Mouse (Mus musculus) retina, postnatal 1 day (tissue): Measurements from ENCODE around the gene Pigg.
"Not testable (repeated sequence)": the region's sequence is repeated elsewhere in the genome, so short reads cannot be mapped to it uniquely, and the experiment has no call there.

Source experiments
- DNase-seq: peaks from one replicate; pipeline ENCODE4 v3.0.0-alpha.2; 2012

Pigg gene

GRCm38 (mm10) chr5:108312224-108313064, at the start of gene Pigg:
Pigg (plus strand) TSS chr5:108312609.
- DNase-seq = peak; percentile 94

GRCm38 (mm10) chr5:108262722-108263121, 49.7 kb upstream of the Pigg start:
- no peak for DNase-seq

DNA sequence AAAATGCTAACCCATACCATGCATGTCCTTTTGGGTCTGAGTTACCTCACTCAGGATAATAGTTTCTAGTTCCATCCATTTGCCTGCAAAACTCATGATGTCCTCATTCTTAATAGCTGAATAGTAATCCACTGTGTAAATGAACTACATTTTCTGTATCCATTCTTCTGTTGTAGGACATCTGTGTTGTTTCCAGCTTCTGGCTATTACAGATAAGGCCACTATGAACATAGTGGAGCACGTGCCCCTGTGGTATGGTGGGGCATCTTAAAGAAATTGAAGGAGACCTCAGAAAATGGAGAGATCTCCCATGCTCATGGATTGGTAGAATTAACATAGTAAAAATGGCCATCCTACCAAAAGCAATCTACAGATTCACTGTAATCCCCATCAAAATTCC, 48.6 kb upstream of the Pigg start:
- not testable (repeated sequence) for DNase-seq

DNA sequence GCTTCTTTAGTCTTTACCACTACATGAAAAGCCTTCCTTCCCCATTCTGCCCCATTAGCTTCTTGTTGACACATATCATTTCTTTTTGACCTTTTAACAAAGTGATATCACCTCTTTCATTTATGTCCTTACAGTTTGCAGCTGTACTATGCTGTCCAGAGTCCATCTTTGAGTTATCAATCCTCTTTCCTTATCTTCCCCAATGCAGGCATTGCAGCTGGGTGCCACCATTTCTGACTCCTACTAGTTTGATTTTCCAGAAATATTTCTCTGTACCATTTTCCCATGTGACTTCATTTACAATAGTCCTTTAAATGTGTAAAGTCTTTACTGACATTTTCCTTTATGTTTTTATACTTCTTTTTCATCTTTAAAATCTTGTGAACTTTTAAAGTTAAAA, 45.4 kb upstream of the Pigg start:
- no peak for DNase-seq

- DNase-seq = peak; percentile 96
Observed at GRCm38 (mm10) chr5:108268127-108269062, 44.0 kb upstream of the Pigg start, which contains the start of gene Dr1. Dr1 (plus strand) TSS chr5:108268897.

DNA sequence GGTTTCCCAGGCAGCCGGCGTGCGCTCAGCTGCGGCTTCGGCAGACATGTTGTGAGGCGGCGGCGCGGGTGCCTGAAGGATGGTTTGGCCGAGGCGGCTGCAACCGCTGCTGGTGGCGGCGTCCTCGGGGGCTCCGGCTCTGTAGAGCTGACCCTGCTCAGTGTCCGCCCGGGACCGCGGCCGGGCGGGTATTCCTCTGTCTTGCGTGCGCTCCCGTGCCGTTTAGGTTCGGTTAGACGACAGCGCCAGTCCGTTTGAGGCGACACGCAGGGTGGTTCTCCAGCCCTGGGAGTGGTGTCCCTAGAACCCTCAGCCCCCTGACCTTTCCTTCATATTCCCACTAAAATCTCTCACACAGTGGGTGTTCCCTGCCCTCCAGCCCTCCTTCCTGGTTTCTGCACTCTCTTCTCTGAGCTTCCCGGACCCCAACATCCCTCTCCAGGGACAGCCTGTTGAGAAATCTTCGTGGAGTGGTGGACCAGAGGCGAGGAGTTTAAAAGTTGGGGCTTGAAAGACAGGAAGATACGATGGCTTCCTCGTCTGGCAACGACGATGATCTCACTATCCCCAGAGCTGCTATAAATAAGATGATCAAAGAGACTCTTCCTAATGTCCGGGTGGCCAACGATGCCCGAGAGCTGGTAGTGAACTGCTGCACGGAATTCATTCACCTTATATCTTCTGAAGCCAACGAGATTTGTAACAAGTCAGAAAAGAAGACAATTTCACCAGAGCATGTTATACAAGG, 43.2 kb upstream of the Pigg start:
- DNase-seq = no peak

- DNase-seq = no peak
Observed at GRCm38 (mm10) chr5:108269811-108270151, 42.6 kb upstream of the Pigg start.

GRCm38 (mm10) chr5:108270415-108270814, 42.0 kb upstream of the Pigg start:
- DNase-seq = no peak

DNA sequence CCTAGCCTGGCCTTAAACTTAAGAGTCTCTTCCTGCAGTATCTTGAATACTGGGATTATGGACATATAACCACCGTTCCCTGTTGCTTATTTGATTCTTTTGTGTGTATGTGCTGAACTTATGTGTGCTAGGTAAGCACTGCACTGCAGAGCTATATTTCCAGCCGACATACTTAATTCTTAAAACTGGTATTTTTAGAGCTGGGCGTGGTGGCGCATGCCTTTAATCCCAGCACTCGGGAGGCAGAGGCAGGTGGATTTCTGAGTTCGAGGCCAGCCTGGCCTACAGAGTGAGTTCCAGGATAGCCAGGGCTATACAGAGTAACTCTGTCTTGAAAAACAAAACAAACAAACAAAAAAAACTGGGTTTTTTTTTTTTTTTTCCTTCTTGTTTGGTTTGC, 41.1 kb upstream of the Pigg start:
- DNase-seq = not testable (repeated sequence)

DNA sequence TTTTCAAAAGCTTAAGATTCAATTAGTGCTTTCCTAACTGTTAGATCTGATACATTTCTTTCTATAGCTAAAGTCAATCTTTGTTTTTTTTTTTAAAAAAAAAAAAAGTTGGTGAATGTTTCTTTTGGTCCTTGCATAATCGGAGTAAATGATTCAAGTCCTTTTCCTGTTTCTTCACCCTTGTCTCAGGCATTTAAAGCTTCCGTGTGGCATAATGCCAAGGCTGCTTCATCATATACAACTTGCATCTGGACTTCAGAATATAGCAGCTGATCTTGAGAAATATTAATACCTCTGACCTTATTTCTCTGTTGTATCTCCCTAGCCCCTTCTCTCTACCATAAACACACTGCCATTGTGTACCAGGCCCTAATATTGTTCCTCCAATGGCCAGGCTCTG, 25.5 kb upstream of the Pigg start:
- no peak for DNase-seq

DNA sequence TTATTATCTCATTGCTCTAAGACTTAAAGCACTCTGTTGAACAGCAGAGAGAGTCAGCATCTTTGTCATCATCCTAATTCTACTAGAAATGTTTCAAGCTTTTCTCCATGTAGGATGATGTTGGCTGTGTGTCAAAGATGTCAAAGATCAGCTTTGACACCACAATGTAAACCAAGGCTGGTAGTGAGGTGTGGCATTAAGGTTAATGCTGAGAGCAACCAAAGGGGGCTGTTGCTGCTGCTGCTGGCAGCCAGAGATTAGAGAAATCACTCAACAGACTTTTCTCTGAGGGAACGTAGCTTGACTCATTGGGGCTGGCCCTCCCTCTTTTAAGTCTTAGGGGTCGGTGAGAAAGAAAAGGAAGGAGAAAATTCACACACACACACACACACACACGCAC, 10.8 kb upstream of the Pigg start:
- DNase-seq = no peak

DNA sequence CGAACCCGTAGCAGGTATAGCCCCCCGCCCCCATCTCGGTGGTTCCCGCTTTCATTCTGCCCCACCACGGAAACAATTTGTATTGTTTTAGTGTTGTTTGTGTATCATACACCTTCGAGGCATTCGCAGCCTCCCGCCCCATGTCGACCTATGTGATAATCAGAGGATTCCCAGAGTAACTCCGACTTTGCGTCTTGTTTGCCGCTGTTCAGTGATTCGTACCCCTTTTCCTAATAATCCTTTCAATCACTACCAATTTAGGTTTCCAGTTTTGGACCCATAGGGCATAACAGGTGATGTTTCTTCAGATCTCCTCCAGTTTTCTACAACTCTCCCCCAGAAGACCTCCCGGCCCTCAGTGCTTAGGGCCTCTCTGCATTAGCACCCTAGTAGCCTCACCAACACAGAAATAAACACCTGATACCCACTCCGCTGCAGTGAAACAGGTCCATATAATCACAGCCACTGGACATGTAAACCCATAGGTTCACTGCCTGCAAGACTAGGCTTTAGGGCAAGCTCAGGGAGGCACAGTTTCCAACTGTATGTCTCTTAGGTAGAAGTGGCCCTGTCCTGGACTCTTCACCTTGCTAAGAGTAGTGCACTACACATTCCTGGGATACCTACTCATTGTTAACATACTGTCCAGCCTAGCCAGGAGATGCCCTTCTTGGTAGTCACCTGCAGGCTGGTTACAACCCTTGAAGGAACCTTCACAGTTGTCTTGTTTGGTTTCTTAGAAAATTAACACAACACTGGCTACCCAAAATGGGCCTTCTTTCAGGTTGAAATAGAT, 854 bp downstream of the Pigg start:
- peak; percentile 0 for DNase-seq

GRCm38 (mm10) chr5:108331051-108331450, 18.6 kb downstream of the Pigg start:
- DNase-seq = no peak

DNA sequence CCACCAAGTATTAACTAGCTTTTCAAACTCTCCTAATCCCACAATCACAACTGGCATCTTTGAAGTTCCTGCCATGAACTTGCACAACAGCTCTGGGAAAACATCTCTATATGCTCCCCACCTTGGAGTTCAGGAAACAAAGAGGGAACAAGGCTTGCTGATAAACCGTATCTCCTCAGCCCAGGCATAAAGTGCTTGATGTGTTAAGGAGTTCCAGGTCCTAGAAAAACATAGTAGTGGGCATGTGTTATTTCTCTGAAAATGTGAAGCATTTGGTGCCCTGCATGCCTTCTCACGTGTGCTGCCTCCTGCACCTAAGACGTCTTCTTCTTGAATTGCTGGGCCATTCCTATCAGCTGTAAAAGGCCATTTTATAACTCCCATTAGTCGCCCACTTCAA, 25.0 kb downstream of the Pigg start:
- DNase-seq = no peak

DNA sequence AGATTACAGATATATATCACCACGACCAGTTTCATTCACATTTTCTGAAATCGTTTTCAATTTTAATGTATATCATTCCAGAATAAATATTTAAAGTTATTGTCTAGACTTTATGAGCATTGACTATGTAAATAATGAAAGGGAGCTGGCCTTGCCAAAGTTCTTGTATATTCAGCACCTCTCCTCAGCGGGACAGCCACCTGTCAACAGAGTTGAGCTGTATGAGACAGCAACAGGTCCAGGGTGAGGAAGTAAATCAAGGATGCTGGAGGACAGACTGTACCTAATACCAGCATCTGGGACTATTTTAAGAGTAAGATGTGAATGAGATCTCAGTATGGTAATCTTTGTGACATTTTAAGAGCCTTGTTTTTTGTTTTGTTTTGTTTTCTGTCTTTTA, 25.6 kb downstream of the Pigg start:
- no peak for DNase-seq

DNA sequence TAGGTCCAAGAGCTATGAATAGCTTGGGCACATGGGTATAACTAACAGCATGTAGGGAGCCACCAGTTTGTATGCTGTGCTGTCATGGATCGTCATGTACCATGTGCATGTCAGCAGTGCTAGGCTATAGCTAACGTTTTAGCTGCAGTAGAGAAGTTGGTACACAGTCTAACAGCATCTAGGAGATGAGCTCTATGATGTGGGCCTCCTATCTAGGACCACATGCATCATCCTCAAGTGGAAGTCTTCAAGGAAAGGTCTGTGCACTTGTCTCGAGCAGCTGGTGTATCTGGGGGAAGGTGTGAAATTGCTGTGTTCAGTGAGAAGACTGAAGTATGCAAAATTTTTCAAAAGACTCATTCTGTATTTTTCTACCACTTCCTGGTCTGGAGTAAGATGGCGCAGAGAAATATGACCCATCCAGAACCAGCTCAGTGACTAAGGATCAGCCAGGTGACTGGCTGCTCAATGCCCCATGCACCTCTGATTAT, 31.3 kb downstream of the Pigg start:
- no peak for DNase-seq

GRCm38 (mm10) chr5:108345313-108346071, 33.1 kb downstream of the Pigg start:
- no peak for DNase-seq

DNA sequence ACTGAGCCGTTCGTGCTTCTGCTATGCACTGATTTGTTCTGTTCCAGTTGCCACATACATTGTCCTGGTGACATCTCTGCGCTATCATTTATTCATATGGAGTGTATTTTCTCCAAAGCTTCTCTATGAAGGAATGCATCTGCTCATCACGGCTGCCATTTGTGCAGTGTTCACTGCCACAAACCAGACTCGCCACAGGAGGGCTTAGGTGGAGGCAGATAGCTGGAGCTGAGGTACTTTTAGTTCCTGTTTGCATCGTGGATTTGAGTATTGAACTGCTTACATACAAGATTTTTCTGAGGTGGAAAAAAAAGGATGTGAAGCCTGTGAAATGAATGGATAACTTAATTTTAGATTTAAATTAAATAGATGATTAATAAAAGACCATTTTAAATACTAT, 35.4 kb downstream of the Pigg start:
- DNase-seq = no peak

GRCm38 (mm10) chr5:108349511-108350148, 37.2 kb downstream of the Pigg start:
- DNase-seq = no peak

- no peak for DNase-seq
Observed at GRCm38 (mm10) chr5:108354056-108354455, 41.6 kb downstream of the Pigg start.

DNA sequence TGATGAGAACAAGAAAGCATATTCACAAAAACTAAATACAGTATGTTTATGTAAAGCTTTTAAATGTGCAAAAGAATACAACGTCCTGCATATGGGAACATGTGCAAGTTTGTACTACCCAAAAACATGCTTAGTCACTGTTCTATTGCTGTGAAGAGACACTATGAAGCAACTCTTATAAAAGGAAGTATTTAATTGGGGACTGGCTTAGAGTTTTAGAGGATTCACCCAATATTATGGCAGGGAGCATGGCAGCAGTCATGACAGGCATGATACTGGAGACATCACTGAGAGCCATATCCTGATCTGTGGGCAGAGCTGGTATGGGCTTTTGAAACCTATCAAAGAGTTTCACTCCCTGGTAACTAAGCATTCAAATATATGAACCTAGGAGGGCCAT, 45.5 kb downstream of the Pigg start:
- DNase-seq = no peak
